Mouse (Mus musculus): ENCODE results near the gene Bcl2l13.

DNA sequence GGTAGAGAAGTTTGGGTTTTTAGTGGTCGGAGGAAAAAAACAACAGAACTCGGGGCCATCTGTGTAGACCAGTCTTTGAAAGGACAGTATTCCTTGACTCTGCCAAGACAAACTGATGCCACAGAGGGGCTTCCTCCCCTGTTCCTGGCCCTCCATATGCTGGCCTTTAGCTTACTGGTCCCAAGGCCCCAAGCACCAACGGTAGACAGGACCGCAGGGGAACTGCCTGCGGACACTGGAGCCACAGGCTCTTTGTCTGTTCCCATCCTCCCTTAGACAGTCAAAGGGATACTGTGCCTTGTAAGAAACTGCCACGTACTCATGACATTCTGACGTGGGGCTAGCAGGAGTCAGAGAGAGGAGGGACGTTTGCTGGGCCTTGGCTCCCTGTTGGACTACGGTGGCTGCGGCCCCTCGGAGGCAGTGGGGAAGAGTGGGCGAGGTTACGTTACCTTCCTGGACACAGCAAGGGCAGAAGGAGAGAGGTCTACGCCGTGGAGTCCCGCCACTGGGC, 101.1 kb downstream of the Bcl2l13 start:
- no peak for TF ChIP-seq POLR2A (IDR thresholded peaks at IDR 0.05; ENCODE audit: borderline replicate concordance, control insufficient read depth, low read depth, low read length)
- TF ChIP-seq CTCF (IDR thresholded peaks at IDR 0.05; ENCODE audit: control insufficient read depth, insufficient read depth, low read length), result no peak
